Mouse (Mus musculus) stomach, postnatal 0 days (tissue): ENCODE data around the gene Sez6l.

Experiments used
- CTCF ChIP-seq: IDR thresholded peaks from 2 replicates; pipeline ENCODE4 v1.5.1; 2016; ENCODE audit warnings: antibody characterized with exemption, low read depth, mild to moderate bottlenecking, moderate library complexity
- EP300 ChIP-seq: optimal IDR thresholded peaks from 2 replicates; pipeline ENCODE3; 2016; ENCODE audit warnings: antibody characterized with exemption

DNA sequence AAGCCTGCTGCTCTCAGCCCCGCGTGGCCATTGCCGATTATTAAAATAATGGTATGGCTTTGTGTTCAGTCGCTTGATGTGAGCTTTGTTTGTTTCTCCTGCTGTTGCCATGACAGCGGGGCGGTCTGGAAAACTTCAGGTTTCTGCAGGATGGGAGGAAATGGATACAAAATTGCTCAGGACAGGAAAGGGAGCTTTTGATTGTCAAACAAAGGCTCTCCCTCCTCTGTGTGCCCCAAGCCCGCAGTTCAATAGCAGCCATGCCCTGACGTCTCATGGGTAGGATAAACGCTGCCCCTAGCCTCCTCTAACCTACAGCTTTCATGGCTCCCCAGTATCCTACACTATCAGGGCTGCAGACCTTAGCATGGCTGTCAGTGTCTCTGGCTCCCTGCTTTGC lies 6.3 kb upstream of the Sez6l start:
- TF ChIP-seq EP300, result no peak
- no peak for TF ChIP-seq CTCF
